ENCODE assay signal across 8 mouse cellular contexts in genomic region chr9:107738020-107738840, GRCm38 (mm10). TPM values are rescaled to one million over a fixed set of nuclear protein-coding genes. Genes with fewer than 3 reads are reported as not detected.
DNase-seq lines count a peak whose midpoint lies in the region; ATAC-seq and TF ChIP-seq lines count a peak whose summit lies in the region.

No protein-coding gene starts in this region.

- WGBS in heart, embryonic 13.5 days = 28% methylated on average over 7 of the region's 7 CpGs
- 20% methylated on average over 7 of the region's 7 CpGs for WGBS in kidney, postnatal 0 days
- 23% methylated on average over 7 of the region's 7 CpGs for WGBS in liver, adult 2 months

- peaks cover 56% of the 10 kb centered on the region for H3K36me3 ChIP-seq in C2C12 (ENCODE audit: control insufficient read depth, insufficient read depth)
- peaks cover 51% of the 10 kb centered on the region for H3K36me3 ChIP-seq in heart, embryonic 13.5 days
- H3K36me3 ChIP-seq in kidney, postnatal 0 days (ENCODE audit: insufficient read depth, low read length) = peaks cover 37% of the 10 kb centered on the region
- peaks cover 34% of the 10 kb centered on the region for H3K36me3 ChIP-seq in liver, adult 2 months (ENCODE audit: control insufficient read depth, insufficient read depth, low read length)
- H3K36me3 ChIP-seq in splenic B cell, adult 2 months (ENCODE audit: control insufficient read depth, insufficient read depth, low read length, poor library complexity, severe bottlenecking) = peaks cover 14% of the 10 kb centered on the region

- TF ChIP-seq CTCF in C2C12 (IDR thresholded peaks at IDR 0.05; ENCODE audit: control insufficient read depth, insufficient read depth, insufficient read length) = peak; percentile 76
- TF ChIP-seq CTCF in kidney, postnatal 0 days (IDR thresholded peaks at IDR 0.05; ENCODE audit: low read depth) = peak; percentile 98
- peak; percentile 97 for TF ChIP-seq CTCF in liver, adult 2 months (IDR thresholded peaks at IDR 0.05; ENCODE audit: low read depth, low read length)

- H3K27me3 ChIP-seq in C2C12 (ENCODE audit: control insufficient read depth, insufficient read depth, insufficient read length) = peaks cover 19% of the 10 kb centered on the region
- peaks cover 33% of the 10 kb centered on the region for H3K27me3 ChIP-seq in heart, embryonic 13.5 days (replicated peaks)
- no peaks in the 10 kb centered on the region for H3K27me3 ChIP-seq in kidney, postnatal 0 days (ENCODE audit: insufficient read depth, low read length)
- 0 out of 2 replicates have a peak, but pooled peaks cover 2% of the 10 kb centered on the region for H3K27me3 ChIP-seq in liver, adult 2 months (ENCODE audit: control insufficient read depth, insufficient read depth, low read length)
- H3K27me3 ChIP-seq in splenic B cell, adult 2 months (ENCODE audit: control insufficient read depth, insufficient read depth, low read length, poor library complexity, severe bottlenecking) = no peaks in the 10 kb centered on the region

- DNase-seq in brain, adult 2 months (ENCODE audit: low read depth, low spot score) = peak; percentile 91
- peak; percentile 92 for DNase-seq in kidney, postnatal 0 days (ENCODE audit: low spot score)
- DNase-seq in liver, adult 2 months (ENCODE audit: extremely low read depth, low read depth, low spot score) = peak; percentile 53
- peak; percentile 93 for DNase-seq in naive thymus-derived CD4-positive, alpha-beta T cell, adult 2 months (ENCODE audit: low read depth)
- peak; percentile 88 for DNase-seq in splenic B cell, adult 2 months (ENCODE audit: low read depth, low spot score)

- no peaks in the 10 kb centered on the region for H3K79me3 ChIP-seq in C2C12 (ENCODE audit: low read depth)

- no peak overlapping the region for H3K4me3 ChIP-seq in C2C12 (ENCODE audit: insufficient read depth, poor library complexity, severe bottlenecking)
- no peak overlapping the region for H3K4me3 ChIP-seq in heart, embryonic 13.5 days
- H3K4me3 ChIP-seq in kidney, postnatal 0 days (replicated peaks; ENCODE audit: low read depth, low read length) = no peak overlapping the region
- no peak overlapping the region for H3K4me3 ChIP-seq in liver, adult 2 months (ENCODE audit: insufficient read depth, low read depth, low read length)

- no peak overlapping the region for H3K9ac ChIP-seq in heart, embryonic 13.5 days
- no peak overlapping the region for H3K9ac ChIP-seq in kidney, postnatal 0 days (ENCODE audit: low read depth, low read length)
- no peak overlapping the region for H3K9ac ChIP-seq in liver, adult 2 months (ENCODE audit: low read depth, low read length)

- H3K79me2 ChIP-seq in C2C12 (ENCODE audit: control insufficient read depth, insufficient read depth) = no peaks in the 10 kb centered on the region
- no peaks in the 10 kb centered on the region for H3K79me2 ChIP-seq in liver, adult 2 months (ENCODE audit: control insufficient read depth, insufficient read depth, low read length)

- ATAC-seq in erythroid progenitor cell, adult 5-6 weeks (replicated peaks; ENCODE audit: low FRiP score, poor library complexity, severe bottlenecking) = peak; percentile 73
- ATAC-seq in heart, embryonic 13.5 days (ENCODE audit: extremely low read depth, insufficient number of reproducible peaks, low FRiP score, low TSS enrichment) = 0 out of 2 replicates have a peak, but pooled peaks have one; percentile 14
- ATAC-seq in kidney, postnatal 0 days (replicated peaks; ENCODE audit: low FRiP score, low read depth) = peak; percentile 47

- H3K4me2 ChIP-seq in heart, embryonic 13.5 days = no peak overlapping the region
- H3K4me2 ChIP-seq in kidney, postnatal 0 days (ENCODE audit: low read length) = no peak overlapping the region

- H3K27ac ChIP-seq in heart, embryonic 13.5 days (replicated peaks) = 0 out of 2 replicates have a peak overlapping the region, but pooled peaks have one; percentile 8
- H3K27ac ChIP-seq in kidney, postnatal 0 days = no peak overlapping the region
- H3K27ac ChIP-seq in liver, adult 2 months (replicated peaks; ENCODE audit: insufficient read depth, low read depth, low read length) = no peak overlapping the region

- H3K9me3 ChIP-seq in heart, embryonic 13.5 days = no peaks in the 10 kb centered on the region
- no peaks in the 10 kb centered on the region for H3K9me3 ChIP-seq in kidney, postnatal 0 days (replicated peaks; ENCODE audit: low read length)

- TF ChIP-seq POLR2A in liver, adult 2 months (IDR thresholded peaks at IDR 0.05; ENCODE audit: extremely low read depth, insufficient read depth, low read length) = no peak

- H3ac ChIP-seq in C2C12 (ENCODE audit: control insufficient read depth, insufficient read length, low read depth) = no peak overlapping the region

- peaks cover 37% of the 10 kb centered on the region for H3K4me1 ChIP-seq in heart, embryonic 13.5 days
- H3K4me1 ChIP-seq in kidney, postnatal 0 days (replicated peaks; ENCODE audit: insufficient read depth, low read length) = peaks cover 24% of the 10 kb centered on the region
- no peaks in the 10 kb centered on the region for H3K4me1 ChIP-seq in liver, adult 2 months (ENCODE audit: control insufficient read depth, insufficient read depth, low read length)

TF ChIP-seq in C2C12, 6 proteins besides CTCF, POLR2A, EP300 and RAD21:
- TF ChIP-seq MYOG (IDR thresholded peaks at IDR 0.05; ENCODE audit: control insufficient read depth, extremely low read depth, insufficient read length) = no peak
- TF ChIP-seq MYOD1 (IDR thresholded peaks at IDR 0.05; ENCODE audit: control insufficient read depth, insufficient read length, low read depth) = no peak
- no peak for TF ChIP-seq MAX (IDR thresholded peaks at IDR 0.05)
- no peak for TF ChIP-seq CEBPB (IDR thresholded peaks at IDR 0.05; ENCODE audit: low read depth)
- TF ChIP-seq USF1 (IDR thresholded peaks at IDR 0.05; ENCODE audit: low read depth) = no peak
- TF ChIP-seq FOSL1 (IDR thresholded peaks at IDR 0.05; ENCODE audit: insufficient read depth, low read length, poor library complexity, severe bottlenecking) = no peak

RNA-seq across cellular contexts. Expression of gene Sema3f, which starts 28.0 kb away (rescaled TPM):
- polyA plus RNA-seq in C2C12 (2012; fragmentation: generic; extraction: Trizol) = 0.36 TPM
- not detected in 2 replicates for total RNA-seq in erythroid progenitor cell, adult 5-6 weeks (2015; ENCODE audit: low replicate concordance)
- not detected in 2 replicates for total RNA-seq in erythroid progenitor cell, adult 5-6 weeks (2017; ENCODE audit: low replicate concordance)
- 4.5 and 6.3 TPM in 2 replicates for polyA plus RNA-seq in heart, embryonic 13.5 days (2015; fragmentation: Nextera tagmentation; extraction: Ambion mirVana)
- polyA plus RNA-seq in kidney, postnatal 0 days (2015; fragmentation: Nextera tagmentation; extraction: Ambion mirVana) = 16.2 and 17.3 TPM in 2 replicates
- 3.5 and 4.6 TPM in 2 replicates for total RNA-seq in liver, adult 2 months (2014; rRNA removed)
- polyA plus RNA-seq in liver, adult 2 months (2012; rRNA removed) = 6.7 and 8.9 TPM in 2 replicates

RNA-seq across cellular contexts. Expression of gene Rbm5, which starts 32.6 kb away (rescaled TPM):
- 29.8 TPM for polyA plus RNA-seq in C2C12 (2012; fragmentation: generic; extraction: Trizol)
- total RNA-seq in erythroid progenitor cell, adult 5-6 weeks (2015; ENCODE audit: low replicate concordance) = 269 and 283 TPM in 2 replicates
- total RNA-seq in erythroid progenitor cell, adult 5-6 weeks (2017; ENCODE audit: low replicate concordance) = 374 and 383 TPM in 2 replicates
- 121 and 125 TPM in 2 replicates for polyA plus RNA-seq in heart, embryonic 13.5 days (2015; fragmentation: Nextera tagmentation; extraction: Ambion mirVana)
- 108 and 113 TPM in 2 replicates for polyA plus RNA-seq in kidney, postnatal 0 days (2015; fragmentation: Nextera tagmentation; extraction: Ambion mirVana)
- 46.2 and 48.3 TPM in 2 replicates for total RNA-seq in liver, adult 2 months (2014; rRNA removed)
- 18.1 and 31.3 TPM in 2 replicates for polyA plus RNA-seq in liver, adult 2 months (2012; rRNA removed)

RNA-seq across cellular contexts. Expression of gene Gnat1, which starts 58.7 kb away (rescaled TPM):
- polyA plus RNA-seq in C2C12 (2012; fragmentation: generic; extraction: Trizol) = 0.01 TPM
- not detected in 2 replicates for total RNA-seq in erythroid progenitor cell, adult 5-6 weeks (2015; ENCODE audit: low replicate concordance)
- total RNA-seq in erythroid progenitor cell, adult 5-6 weeks (2017; ENCODE audit: low replicate concordance) = 1.9 TPM in 1 of 2 replicates, not detected in the other
- 0.90 and 1.3 TPM in 2 replicates for polyA plus RNA-seq in heart, embryonic 13.5 days (2015; fragmentation: Nextera tagmentation; extraction: Ambion mirVana)
- polyA plus RNA-seq in kidney, postnatal 0 days (2015; fragmentation: Nextera tagmentation; extraction: Ambion mirVana) = 0.89 and 1.2 TPM in 2 replicates
- total RNA-seq in liver, adult 2 months (2014; rRNA removed) = 3.2 and 6.3 TPM in 2 replicates
- polyA plus RNA-seq in liver, adult 2 months (2012; rRNA removed) = 5.5 and 7.1 TPM in 2 replicates

Comparison
In these comparisons a context has a peak if more than half of its experiments do, and no peak if none do; other contexts are left out.
1. ATAC-seq: peak in every context shown above with its lines; median percentile 73 in erythroid progenitor cell, adult 5-6 weeks; 47 in kidney, postnatal 0 days; 14 in heart, embryonic 13.5 days.